15 mouse cellular contexts compared by ENCODE assay signal in genomic region chr2:38074495-38074894, GRCm38 (mm10).
"Had no signal": no experiment of that assay in that cellular context is flagged by ENCODE, and none has a peak within 500 bp of the region (broad histone marks: within the 10 kb centered on the region; RNA-seq: fewer than 3 reads in every experiment).

No protein-coding gene starts in this region.

- H3K4me2 ChIP-seq: liver, embryonic 13.5 days; lung, embryonic 15.5 days; midbrain, embryonic 13.5 days; neural tube, embryonic 12.5 days had no signal

- DNase-seq: kidney, adult 8-10 months; kidney, postnatal 4 days; left cerebral cortex, postnatal 4 days; liver; liver, embryonic 13.5 days; liver, postnatal 0 days; lung, postnatal 14 days; right cerebral cortex, postnatal 4 days; spleen, adult 18-20 months; thymus, adult 18-20 months; thymus, postnatal 25 days had no signal

- H3K36me3 ChIP-seq: liver, embryonic 13.5 days; lung, embryonic 15.5 days; midbrain, embryonic 13.5 days; neural tube, embryonic 12.5 days had no signal

- H3K27me3 ChIP-seq: liver, embryonic 13.5 days; lung, embryonic 15.5 days; midbrain, embryonic 13.5 days; neural tube, embryonic 12.5 days had no signal

- H3K27ac ChIP-seq: liver, embryonic 13.5 days; lung, embryonic 15.5 days; midbrain, embryonic 13.5 days; neural tube, embryonic 12.5 days had no signal

- ATAC-seq: intestine, embryonic 16.5 days; liver, postnatal 0 days; midbrain, embryonic 13.5 days had no signal

- H3K4me1 ChIP-seq: lung, embryonic 15.5 days; midbrain, embryonic 13.5 days; neural tube, embryonic 12.5 days had no signal

- H3K9ac ChIP-seq: liver, embryonic 13.5 days; liver, postnatal 0 days; lung, embryonic 15.5 days; midbrain, embryonic 13.5 days; neural tube, embryonic 12.5 days had no signal

- H3K9me3 ChIP-seq: liver, embryonic 13.5 days; lung, embryonic 15.5 days; midbrain, embryonic 13.5 days; neural tube, embryonic 12.5 days had no signal

- H3K4me3 ChIP-seq: liver, embryonic 13.5 days; lung, embryonic 15.5 days; midbrain, embryonic 13.5 days; neural tube, embryonic 12.5 days had no signal
